Mouse (Mus musculus) ES-Bruce4 (cell line): Measurements from ENCODE around the gene Alx3.

Experiments
- CTCF ChIP-seq: IDR thresholded peaks from one replicate; pipeline ENCODE4 v1.8.1; 2011; ENCODE audit warnings: low read depth, low read length
- EP300 ChIP-seq: IDR thresholded peaks from 2 replicates; pipeline ENCODE4 v1.6.1; 2011; ENCODE audit warnings: low read depth, low read length; ENCODE audit not compliant: insufficient read depth
- POLR2A ChIP-seq: IDR thresholded peaks from one replicate; pipeline ENCODE4 v1.8.1; 2011; ENCODE audit warnings: low read length; ENCODE audit not compliant: insufficient read depth

GRCm38 (mm10) chr3:107617800-107618199, 23.0 kb downstream of the Alx3 start:
- TF ChIP-seq CTCF = no peak
- TF ChIP-seq EP300 = no peak
- no peak for TF ChIP-seq POLR2A
